Mouse (Mus musculus): ENCODE data around the gene Fyco1. TPM values are rescaled to one million over a fixed set of nuclear protein-coding genes. Genes with fewer than 3 reads are reported as not detected.

The Fyco1 gene
- total RNA-seq, 2 experiments from 2014 or later, result 257 TPM

- DNase-seq, result no peak
These were observed 110.9 kb downstream of the Fyco1 start for GRCm38 (mm10) chr9:123740799-123741198.

Other genes starting within 250 kb of the Fyco1 start
- gene Slc6a20b, start 219.3 kb downstream of the Fyco1 start, total RNA-seq (2021), result not detected
- gene Ccr9, start 173.5 kb downstream of the Fyco1 start, total RNA-seq (2021), result under 1 TPM in 1 of 2 experiments, not detected in 1; 0.33 TPM
- not detected for gene Slc6a20a, start 173.0 kb downstream of the Fyco1 start, total RNA-seq (2021)
- gene Lztfl1, start 134.2 kb downstream of the Fyco1 start, total RNA-seq (2021), result 10 to 100 TPM; 35.6 to 35.9 TPM
- under 1 TPM; 0.17 to 0.39 TPM for gene Cxcr6, start 45.4 kb downstream of the Fyco1 start, total RNA-seq (2021)
- under 1 TPM in 1 of 2 experiments, not detected in 1; 0.13 TPM for gene Xcr1, start 10.1 kb upstream of the Fyco1 start, total RNA-seq (2021)
- under 1 TPM; 0.31 to 0.47 TPM for gene Ccr1, start 116.8 kb upstream of the Fyco1 start, total RNA-seq (2021)
- not detected for gene Ccr1l1, start 126.5 kb upstream of the Fyco1 start, total RNA-seq (2021)
- not detected for gene Ccr3, start 170.1 kb upstream of the Fyco1 start, total RNA-seq (2021)